Mouse (Mus musculus): Measurements from ENCODE around the gene Gm7233. TPM values are rescaled to one million over a fixed set of nuclear protein-coding genes. Genes with fewer than 3 reads are reported as not detected.
"Not testable (repeated sequence)": the region's sequence is repeated elsewhere in the genome, so short reads cannot be mapped to it uniquely, and the experiment has no call there.

The Gm7233 gene
- polyA plus RNA-seq (2011; ENCODE audit: insufficient read depth, insufficient read length, low replicate concordance, missing spikeins) = not detected in 2 replicates

- H3K27ac ChIP-seq (ENCODE audit: control insufficient read depth, insufficient read depth, low read depth, low read length, poor library complexity); H3K4me3 ChIP-seq (replicated peaks; ENCODE audit: control insufficient read depth, low read depth, low read length); H3K4me1 ChIP-seq (ENCODE audit: control insufficient read depth, insufficient read depth, low read length): not testable (repeated sequence)
- 60% methylated on average over 5 of the region's 5 CpGs for WGBS
Measured at GRCm38 (mm10) chr14:43179567-43179966, at the start of gene Gm7233. TSS of gene Gm7233 (plus strand) at chr14:43179867.

GRCm38 (mm10) chr14:43167189-43167588 lies 12.5 kb upstream of the Gm7233 start:
- 73% methylated on average over 4 of the region's 4 CpGs for WGBS
- H3K4me1 ChIP-seq (ENCODE audit: control insufficient read depth, insufficient read depth, low read length); H3K4me3 ChIP-seq (replicated peaks; ENCODE audit: control insufficient read depth, low read depth, low read length); H3K27ac ChIP-seq (ENCODE audit: control insufficient read depth, insufficient read depth, low read depth, low read length, poor library complexity): not testable (repeated sequence)

- H3K4me3 ChIP-seq (replicated peaks; ENCODE audit: control insufficient read depth, low read depth, low read length); H3K4me1 ChIP-seq (ENCODE audit: control insufficient read depth, insufficient read depth, low read length); H3K27ac ChIP-seq (ENCODE audit: control insufficient read depth, insufficient read depth, low read depth, low read length, poor library complexity): not testable (repeated sequence)
- WGBS = no CpG with 5 or more reads among the region's 10 CpGs
Measured at GRCm38 (mm10) chr14:43167942-43168341, 11.7 kb upstream of the Gm7233 start.

DNA sequence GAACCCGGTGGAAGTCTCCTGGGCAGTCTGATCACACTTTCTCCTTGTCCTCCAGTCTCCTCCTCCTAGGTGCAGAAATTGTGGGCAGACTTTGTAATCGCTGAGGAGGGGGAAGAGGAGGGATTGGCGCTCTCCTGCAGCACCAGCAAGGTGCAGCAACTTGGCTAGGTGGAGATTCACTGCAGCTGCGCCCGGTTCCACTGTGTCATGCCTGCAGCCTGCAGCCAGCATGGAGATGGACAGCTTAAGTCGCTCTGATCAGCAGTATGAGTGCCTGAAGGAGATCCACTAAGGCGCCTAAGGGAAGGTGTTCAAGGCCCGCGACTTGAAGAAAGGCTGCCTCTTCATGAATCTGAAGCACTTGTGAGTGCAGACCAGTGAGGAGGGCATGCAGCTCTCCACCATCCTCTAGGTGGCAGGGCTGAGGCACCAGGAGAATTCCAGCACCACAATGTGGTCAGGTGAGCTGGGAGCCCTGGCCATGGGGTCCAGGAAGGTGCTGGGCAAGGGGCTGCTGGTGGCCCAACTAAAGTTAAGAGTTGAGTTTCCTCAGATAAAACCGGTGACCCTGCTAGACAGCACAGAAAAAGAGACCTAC lies 11.0 kb upstream of the Gm7233 start:
- H3K4me1 ChIP-seq (ENCODE audit: control insufficient read depth, insufficient read depth, low read length); H3K4me3 ChIP-seq (replicated peaks; ENCODE audit: control insufficient read depth, low read depth, low read length); H3K27ac ChIP-seq (ENCODE audit: control insufficient read depth, insufficient read depth, low read depth, low read length, poor library complexity): not testable (repeated sequence)
- 25% methylated on average over 1 of the region's 10 CpGs for WGBS

DNA sequence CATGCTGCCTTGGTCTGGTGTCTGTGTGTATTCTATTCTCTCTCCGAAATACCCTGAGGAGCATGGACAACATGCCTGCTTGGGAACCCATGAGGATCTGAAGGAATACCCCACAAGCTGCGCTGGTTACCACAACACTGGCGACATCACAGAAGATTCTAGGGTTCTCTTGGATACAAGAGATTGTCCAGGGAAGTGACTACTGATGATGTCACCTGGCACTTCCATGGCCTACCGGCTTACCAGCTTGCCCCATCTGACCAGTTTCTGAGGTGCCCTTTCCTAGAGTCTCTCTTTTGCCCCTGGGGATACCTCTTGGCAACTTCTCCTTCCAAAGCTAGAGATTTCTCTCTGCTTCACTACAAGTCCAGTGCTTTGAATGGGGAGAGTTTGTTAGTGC lies 55.5 kb downstream of the Gm7233 start, which contains the start of gene Gm8122:
Gm8122 (minus strand) TSS at position 101 of the 400 bp plus-strand sequence.
- not testable (repeated sequence) for H3K27ac ChIP-seq (ENCODE audit: control insufficient read depth, insufficient read depth, low read depth, low read length, poor library complexity); H3K4me3 ChIP-seq (replicated peaks; ENCODE audit: control insufficient read depth, low read depth, low read length); H3K4me1 ChIP-seq (ENCODE audit: control insufficient read depth, insufficient read depth, low read length)
- WGBS = 85% methylated on average over 4 of the region's 4 CpGs

Other genes starting within 250 kb of the Gm7233 start
- not detected in 2 replicates for gene Gm8082, start 186.2 kb upstream of the Gm7233 start, polyA plus RNA-seq (2011; ENCODE audit: insufficient read depth, insufficient read length, low replicate concordance, missing spikeins)
- not detected in 2 replicates for gene Gm10376, start 164.2 kb upstream of the Gm7233 start, polyA plus RNA-seq (2011; ENCODE audit: insufficient read depth, insufficient read length, low replicate concordance, missing spikeins)
- gene Gm8094, start 103.2 kb upstream of the Gm7233 start, polyA plus RNA-seq (2011; ENCODE audit: insufficient read depth, insufficient read length, low replicate concordance, missing spikeins) = not detected in 2 replicates
- not detected in 2 replicates for gene Gm8104, start 79.3 kb upstream of the Gm7233 start, polyA plus RNA-seq (2011; ENCODE audit: insufficient read depth, insufficient read length, low replicate concordance, missing spikeins)
- not detected in 2 replicates for gene Gm8122, start 55.4 kb downstream of the Gm7233 start, polyA plus RNA-seq (2011; ENCODE audit: insufficient read depth, insufficient read length, low replicate concordance, missing spikeins)
- gene Gm8126, start 78.8 kb downstream of the Gm7233 start, polyA plus RNA-seq (2011; ENCODE audit: insufficient read depth, insufficient read length, low replicate concordance, missing spikeins) = not detected in 2 replicates
- not detected in 2 replicates for gene Gm9732, start 95.2 kb downstream of the Gm7233 start, polyA plus RNA-seq (2011; ENCODE audit: insufficient read depth, insufficient read length, low replicate concordance, missing spikeins)
- not detected in 2 replicates for gene Gm8127, start 114.0 kb downstream of the Gm7233 start, polyA plus RNA-seq (2011; ENCODE audit: insufficient read depth, insufficient read length, low replicate concordance, missing spikeins)
- not detected in 2 replicates for gene 1700001F09Rik, start 167.9 kb downstream of the Gm7233 start, polyA plus RNA-seq (2011; ENCODE audit: insufficient read depth, insufficient read length, low replicate concordance, missing spikeins)
- gene Gm8138, start 236.5 kb downstream of the Gm7233 start, polyA plus RNA-seq (2011; ENCODE audit: insufficient read depth, insufficient read length, low replicate concordance, missing spikeins) = not detected in 2 replicates